Mouse (Mus musculus): Measurements from ENCODE around the gene Arpc1b.

- TF ChIP-seq EP300 (optimal IDR thresholded peaks at IDR 0.05) (no peak), CTCF (IDR thresholded peaks at IDR 0.05; ENCODE audit: low read depth) (peak; percentile 63)
Measured at GRCm38 (mm10) chr5:145071342-145071741, 42.7 kb upstream of the Arpc1b start.
